ENCODE assay signal across 8 mouse cellular contexts in genomic region chr5:105519096-105519975, GRCm38 (mm10). TPM values are rescaled to one million over a fixed set of nuclear protein-coding genes. Genes with fewer than 3 reads are reported as not detected.
DNase-seq lines count a peak whose midpoint lies in the region; ATAC-seq and TF ChIP-seq lines count a peak whose summit lies in the region.

TSS of gene Lrrc8c (plus strand) at chr5:105519388.

- H3K36me3 ChIP-seq in CH12.LX (replicated peaks in 1 of 2; ENCODE audit: control insufficient read depth in 1 of 2, insufficient read depth in 1 of 2, low read length in 1 of 2), result peaks cover 0 to 20% of the 10 kb centered on the region in 2 experiments
- no peaks in the 10 kb centered on the region; the same call in 1 of the 2 replicates for H3K36me3 ChIP-seq in forebrain, embryonic 11.5 days (ENCODE audit: control insufficient read depth, insufficient read depth, low read length)
- no peaks in the 10 kb centered on the region for H3K36me3 ChIP-seq in heart, embryonic 15.5 days
- no peaks in the 10 kb centered on the region for H3K36me3 ChIP-seq in liver, embryonic 16.5 days (ENCODE audit: control insufficient read depth, insufficient read depth)
- H3K36me3 ChIP-seq in neural tube, embryonic 12.5 days, result no peaks in the 10 kb centered on the region
- H3K36me3 ChIP-seq in stomach, postnatal 0 days (ENCODE audit: control insufficient read depth, insufficient read depth, low read length), result no peaks in the 10 kb centered on the region

- peak within 1 kb of the TSS; percentile 85 for H3K9ac ChIP-seq in CH12.LX (ENCODE audit: insufficient read depth, low read depth)
- H3K9ac ChIP-seq in forebrain, embryonic 11.5 days (ENCODE audit: low read length), result peak within 1 kb of the TSS; percentile 85
- H3K9ac ChIP-seq in heart, embryonic 15.5 days, result peak within 1 kb of the TSS; percentile 87
- H3K9ac ChIP-seq in liver, embryonic 16.5 days (ENCODE audit: low read depth, low read length), result peak within 1 kb of the TSS; percentile 97
- peak within 1 kb of the TSS; percentile 75 for H3K9ac ChIP-seq in neural tube, embryonic 12.5 days
- peak within 1 kb of the TSS; percentile 76 for H3K9ac ChIP-seq in stomach, postnatal 0 days (ENCODE audit: low read length)

- TF ChIP-seq EP300 in CH12.LX (IDR thresholded peaks at IDR 0.05; ENCODE audit: low read length), result no peak
- TF ChIP-seq EP300 in stomach, postnatal 0 days (optimal IDR thresholded peaks at IDR 0.05), result no peak

- peaks cover 12 to 53% of the 10 kb centered on the region in 2 experiments for H3K4me1 ChIP-seq in CH12.LX (ENCODE audit: control insufficient read depth in 1 of 2, insufficient read depth in 2 of 2)
- H3K4me1 ChIP-seq in forebrain, embryonic 11.5 days (replicated peaks; ENCODE audit: control insufficient read depth, insufficient read depth, low read length), result peaks cover 2% of the 10 kb centered on the region; the same call in 1 of the 2 replicates
- peaks cover 38% of the 10 kb centered on the region for H3K4me1 ChIP-seq in heart, embryonic 15.5 days (replicated peaks)
- H3K4me1 ChIP-seq in liver, embryonic 16.5 days (ENCODE audit: control insufficient read depth, low read depth, low read length), result peaks cover 42% of the 10 kb centered on the region
- H3K4me1 ChIP-seq in neural tube, embryonic 12.5 days, result peaks cover 6% of the 10 kb centered on the region
- H3K4me1 ChIP-seq in stomach, postnatal 0 days (replicated peaks; ENCODE audit: control insufficient read depth, insufficient read depth), result no peaks in the 10 kb centered on the region

- dilution Hi-C loops in CH12.LX (cut with MboI; ENCODE audit: extremely low pct_ligation_motif_present, extremely low pct_unique_long_range_greater_than_20kb, low sequenced_read_pairs), result no loop called here

- no peaks in the 10 kb centered on the region for H3K9me3 ChIP-seq in CH12.LX (replicated peaks; ENCODE audit: low read length)
- no peaks in the 10 kb centered on the region for H3K9me3 ChIP-seq in forebrain, embryonic 11.5 days (ENCODE audit: control insufficient read depth, low read length)
- no peaks in the 10 kb centered on the region for H3K9me3 ChIP-seq in heart, embryonic 15.5 days (replicated peaks)
- no peaks in the 10 kb centered on the region for H3K9me3 ChIP-seq in liver, embryonic 16.5 days (replicated peaks; ENCODE audit: control insufficient read depth, low read length)
- H3K9me3 ChIP-seq in neural tube, embryonic 12.5 days, result no peaks in the 10 kb centered on the region
- no peaks in the 10 kb centered on the region for H3K9me3 ChIP-seq in stomach, postnatal 0 days (ENCODE audit: control insufficient read depth, low read length)

- H3K79me2 ChIP-seq in CH12.LX (replicated peaks; ENCODE audit: control insufficient read depth, extremely low read depth, insufficient read depth, poor library complexity, severe bottlenecking), result no peaks in the 10 kb centered on the region; the same call in 1 of the 2 replicates

- H3K27ac ChIP-seq in CH12.LX (ENCODE audit: insufficient read depth, low read depth), result 0 out of 2 replicates have a peak within 1 kb of the TSS, but pooled peaks have one; percentile 0
- peak within 1 kb of the TSS; percentile 68 for H3K27ac ChIP-seq in forebrain, embryonic 11.5 days (ENCODE audit: low read depth, low read length)
- H3K27ac ChIP-seq in heart, embryonic 15.5 days, result peak within 1 kb of the TSS; percentile 99
- H3K27ac ChIP-seq in liver, embryonic 16.5 days (ENCODE audit: low read length), result peak within 1 kb of the TSS; percentile 86
- peak within 1 kb of the TSS; percentile 62 for H3K27ac ChIP-seq in neural tube, embryonic 12.5 days
- peak within 1 kb of the TSS; percentile 73 for H3K27ac ChIP-seq in stomach, postnatal 0 days (replicated peaks)

- DNase-seq in CH12.LX (ENCODE audit: extremely low read depth), result peak; percentile 58
- DNase-seq in c-Kit-positive CD71-negative TER-119-negative erythroid progenitor cells, embryonic 14.5 days (ENCODE audit: low read depth), result peak; percentile 47
- peak; percentile 90 for DNase-seq in forebrain, embryonic 11.5 days (ENCODE audit: low spot score)
- peak; percentile 72 to 88 for DNase-seq in kidney, postnatal 25 days
- peak; percentile 83 for DNase-seq in stomach, postnatal 0 days (ENCODE audit: low spot score)

- in situ Hi-C loops in CH12.LX (cut with MboI; ENCODE audit: low pct_ligation_motif_present, low pct_unique_long_range_greater_than_20kb, low sequenced_read_pairs), result no loop called here

- TF ChIP-seq CTCF in CH12.LX (conservative IDR thresholded peaks at IDR 0.05 in 1 of 2, IDR thresholded peaks at IDR 0.05 in 1 of 2; ENCODE audit: low read depth in 2 of 2, low read length in 2 of 2), result peak in 1 of 2 experiments; percentile 61; a peak in 2 of 4 replicates
- TF ChIP-seq CTCF in stomach, postnatal 0 days (IDR thresholded peaks at IDR 0.05; ENCODE audit: low read depth), result peak; percentile 11

- TF ChIP-seq RAD21 in CH12.LX (IDR thresholded peaks at IDR 0.05; ENCODE audit: low read depth, low read length), result peak; percentile 49

- peak; percentile 92 for ATAC-seq in forebrain, embryonic 11.5 days (replicated peaks; ENCODE audit: low FRiP score)
- peak; percentile 90 for ATAC-seq in heart, embryonic 15.5 days (replicated peaks; ENCODE audit: insufficient number of reproducible peaks, insufficient read depth, low FRiP score, low read depth)
- ATAC-seq in liver, embryonic 16.5 days (ENCODE audit: low read depth), result peak; percentile 95
- ATAC-seq in neural tube, embryonic 12.5 days (ENCODE audit: low FRiP score, low read depth), result peak; percentile 89
- peak; percentile 96 for ATAC-seq in stomach, postnatal 0 days (ENCODE audit: low FRiP score, low TSS enrichment)

- TF ChIP-seq POLR2A in CH12.LX (IDR thresholded peaks at IDR 0.05; ENCODE audit: low read depth, low read length), result no peak

- H3K27me3 ChIP-seq in CH12.LX (replicated peaks), result peaks cover 2% of the 10 kb centered on the region
- 0 out of 2 replicates have a peak, but pooled peaks cover 2% of the 10 kb centered on the region for H3K27me3 ChIP-seq in forebrain, embryonic 11.5 days (ENCODE audit: control insufficient read depth, insufficient read depth, low read length)
- H3K27me3 ChIP-seq in heart, embryonic 15.5 days, result no peaks in the 10 kb centered on the region
- no peaks in the 10 kb centered on the region for H3K27me3 ChIP-seq in liver, embryonic 16.5 days (ENCODE audit: control insufficient read depth, insufficient read depth, low read depth, low read length)
- H3K27me3 ChIP-seq in neural tube, embryonic 12.5 days (replicated peaks), result no peaks in the 10 kb centered on the region; the same call in 1 of the 2 replicates
- H3K27me3 ChIP-seq in stomach, postnatal 0 days (ENCODE audit: control insufficient read depth, insufficient read depth, low read length), result no peaks in the 10 kb centered on the region

- H3K4me3 ChIP-seq in CH12.LX (replicated peaks in 1 of 3; ENCODE audit: low read depth in 2 of 3, low read length in 2 of 3, poor library complexity in 1 of 3), result peak within 1 kb of the TSS; percentile 70 to 86 (median 85)
- peak within 1 kb of the TSS; percentile 69 for H3K4me3 ChIP-seq in forebrain, embryonic 11.5 days (ENCODE audit: low read depth, low read length)
- H3K4me3 ChIP-seq in heart, embryonic 15.5 days, result peak within 1 kb of the TSS; percentile 95
- H3K4me3 ChIP-seq in liver, embryonic 16.5 days (ENCODE audit: low read depth, low read length), result peak within 1 kb of the TSS; percentile 88
- H3K4me3 ChIP-seq in neural tube, embryonic 12.5 days, result peak within 1 kb of the TSS; percentile 71
- H3K4me3 ChIP-seq in stomach, postnatal 0 days (ENCODE audit: low read depth, low read length), result peak within 1 kb of the TSS; percentile 67

- peak within 1 kb of the TSS; percentile 100 for H3K4me2 ChIP-seq in CH12.LX (ENCODE audit: insufficient read depth, low read depth, poor library complexity, severe bottlenecking)
- peak within 1 kb of the TSS; percentile 94 for H3K4me2 ChIP-seq in forebrain, embryonic 11.5 days (ENCODE audit: low read depth, low read length, severe bottlenecking)
- peak within 1 kb of the TSS; percentile 81 for H3K4me2 ChIP-seq in heart, embryonic 15.5 days
- H3K4me2 ChIP-seq in liver, embryonic 16.5 days (ENCODE audit: low read depth, low read length), result peak within 1 kb of the TSS; percentile 98
- H3K4me2 ChIP-seq in neural tube, embryonic 12.5 days (replicated peaks), result peak within 1 kb of the TSS; percentile 86
- H3K4me2 ChIP-seq in stomach, postnatal 0 days (replicated peaks; ENCODE audit: low read depth), result peak within 1 kb of the TSS; percentile 91

- WGBS in forebrain, embryonic 11.5 days, result under 1% methylated on average over 79 of the region's 93 CpGs
- under 1% methylated on average over 93 of the region's 93 CpGs for WGBS in heart, embryonic 15.5 days
- WGBS in liver, embryonic 16.5 days (ENCODE audit: insufficient replicate concordance), result under 1% methylated on average over 85 of the region's 93 CpGs
- WGBS in neural tube, embryonic 12.5 days, result under 1% methylated on average over 72 of the region's 93 CpGs
- WGBS in stomach, postnatal 0 days, result under 1% methylated on average over 75 of the region's 93 CpGs

TF ChIP-seq in CH12.LX, 34 proteins besides CTCF, POLR2A, EP300 and RAD21 (continues in another document):
- TF ChIP-seq SMC3 (IDR thresholded peaks at IDR 0.05; ENCODE audit: low read depth, low read length) (peak; percentile 41), NRF1 (IDR thresholded peaks at IDR 0.05; ENCODE audit: low read depth, low read length) (peak; percentile 35; the same call in 1 of the 2 replicates), BHLHE40 (IDR thresholded peaks at IDR 0.05; ENCODE audit: low read depth, low read length) (no peak; the same call in 1 of the 2 replicates), SIN3A (IDR thresholded peaks at IDR 0.05; ENCODE audit: low read length) (peak; percentile 36), UBTF (IDR thresholded peaks at IDR 0.05; ENCODE audit: low read depth, low read length) (peak; percentile 89), MAZ (IDR thresholded peaks at IDR 0.05; ENCODE audit: low read depth, low read length) (0 out of 2 replicates have a peak, but pooled peaks have one; percentile 23), JUN (IDR thresholded peaks at IDR 0.05; ENCODE audit: insufficient read depth, low read depth, low read length) (no peak), NELFE (IDR thresholded peaks at IDR 0.05; ENCODE audit: low read depth, low read length) (no peak), ELF1 (IDR thresholded peaks at IDR 0.05; ENCODE audit: low read depth, low read length) (peak; percentile 32; the same call in 1 of the 2 replicates), KAT2A (IDR thresholded peaks at IDR 0.05; ENCODE audit: insufficient replicate concordance, low read length) (no peak)

RNA-seq across cellular contexts. Expression of gene Lrrc8c, which starts in this region (rescaled TPM):
- 2.4 and 5.9 TPM in 2 replicates for total RNA-seq in CH12.LX (2012; rRNA removed)
- total RNA-seq in CH12.LX (2014; rRNA removed), result 2.4 and 3.3 TPM in 2 replicates
- polyA plus RNA-seq in CH12.LX (2012; ENCODE audit: insufficient read length, low read depth), result 7.3 and 10.3 TPM in 2 replicates
- 10.1 and 14.9 TPM in 2 replicates for polyA plus RNA-seq in forebrain, embryonic 11.5 days (2014; fragmentation: Nextera tagmentation; extraction: Ambion mirVana)
- 20.8 and 25.2 TPM in 2 replicates for polyA plus RNA-seq in heart, embryonic 15.5 days (2015; fragmentation: Nextera tagmentation; extraction: Ambion mirVana)
- 14.0 and 16.4 TPM in 2 replicates for polyA plus RNA-seq in liver, embryonic 16.5 days (2015; fragmentation: Nextera tagmentation; extraction: Ambion mirVana)
- 8.6 and 10.9 TPM in 2 replicates for polyA plus RNA-seq in neural tube, embryonic 12.5 days (2016; fragmentation: Nextera tagmentation; extraction: Ambion mirVana)
- 5.2 and 7.3 TPM in 2 replicates for polyA plus RNA-seq in stomach, postnatal 0 days (2015; fragmentation: Nextera tagmentation; extraction: Ambion mirVana)

Comparison
In these comparisons a context has a peak if more than half of its experiments do, and no peak if none do; other contexts are left out.
1. Peak in every context shown above with its lines: DNase-seq, ATAC-seq, H3K4me3 ChIP-seq and H3K27ac ChIP-seq.
2. H3K27ac ChIP-seq: peak in every context shown above with its lines; median percentile 99 in heart, embryonic 15.5 days; 86 in liver, embryonic 16.5 days; 73 in stomach, postnatal 0 days; 68 in forebrain, embryonic 11.5 days; 62 in neural tube, embryonic 12.5 days; 0 in CH12.LX.